In genomic region chr8:21617883-21618282, GRCm38 (mm10) we compare ENCODE assay signal across 23 mouse cellular contexts. TPM values are rescaled to one million over a fixed set of nuclear protein-coding genes. Genes with fewer than 3 reads are reported as not detected.
"Had no signal": no experiment of that assay in that cellular context is flagged by ENCODE, and none has a peak within 500 bp of the region (broad histone marks: within the 10 kb centered on the region; RNA-seq: fewer than 3 reads in every experiment).

Gene Defa26, plus strand, starts transcription at chr8:21618183.

RNA-seq across cellular contexts. Expression of gene Defa26, which starts in this region (rescaled TPM):
- polyA plus RNA-seq: heart, embryonic 10.5 days; heart, embryonic 11.5 days; heart, embryonic 12.5 days; heart, embryonic 13.5 days; heart, embryonic 14.5 days; heart, embryonic 15.5 days; heart, embryonic 16.5 days; heart, postnatal 0 days; hindbrain, embryonic 10.5 days; hindbrain, embryonic 11.5 days; hindbrain, embryonic 12.5 days; hindbrain, embryonic 13.5 days; hindbrain, embryonic 14.5 days; hindbrain, embryonic 15.5 days; hindbrain, embryonic 16.5 days; hindbrain, postnatal 0 days; inflammation-experienced regulatory T-cells, adult 6 months; intestine, embryonic 14.5 days; kidney, adult 2 months; kidney, embryonic 14.5 days; kidney, embryonic 15.5 days; kidney, embryonic 16.5 days; kidney, postnatal 0 days had no signal
